Mouse (Mus musculus) layer of hippocampus, postnatal 36 days (tissue): Measurements from ENCODE around the gene Tnfrsf1b. TPM values are rescaled to one million over a fixed set of nuclear protein-coding genes. Genes with fewer than 3 reads are reported as not detected.
"Not testable (repeated sequence)": the region's sequence is repeated elsewhere in the genome, so short reads cannot be mapped to it uniquely, and the experiment has no call there.

Experiments
- DNase-seq, 2 experiments: peaks; one replicate each; pipeline ENCODE4 v3.0.0; 2022
- total RNA-seq, 2 experiments: library from RNA; stranded (reverse); gene quantifications; 2 replicates each; pipeline ENCODE4 v1.2.3; 2021

The Tnfrsf1b gene
- total RNA-seq, 2 experiments from 2014 or later = 2.2 to 4.2 TPM

GRCm38 (mm10) chr4:145178918-145179549, 67.6 kb downstream of the Tnfrsf1b start:
- DNase-seq = no peak

- DNase-seq = not testable (repeated sequence)
Measured at GRCm38 (mm10) chr4:145165542-145165941, 81.1 kb downstream of the Tnfrsf1b start.

- DNase-seq = no peak
Measured at GRCm38 (mm10) chr4:145164111-145164510, 82.6 kb downstream of the Tnfrsf1b start.

Other genes with a start within 250 kb of the Tnfrsf1b start
- gene Vps13d, start 51.9 kb downstream of the Tnfrsf1b start, total RNA-seq = 10 to 100 TPM; 66.2 to 71.8 TPM
- gene Tnfrsf8, start 68.3 kb upstream of the Tnfrsf1b start, total RNA-seq = under 1 TPM; 0.86 to 0.87 TPM